Mouse (Mus musculus) naive thymus-derived CD4-positive, alpha-beta T cell, adult 2 months (primary cell): ENCODE measurements around the gene Npat.

Experiments
- DNase-seq: peaks from one replicate; pipeline ENCODE4 v3.0.0-alpha.2; 2011; ENCODE audit warnings: low read depth

The Npat gene

GRCm38 (mm10) chr9:53536558-53537320 is at the start of gene Npat, which contains the start of gene Atm:
Gene Npat (plus strand): TSS chr9:53537047.
Gene Atm (minus strand): TSS chr9:53536740.
- DNase-seq, result peak; percentile 100

GRCm38 (mm10) chr9:53508053-53508452 is 28.8 kb upstream of the Npat start:
- no peak for DNase-seq

GRCm38 (mm10) chr9:53514091-53514490 is 22.8 kb upstream of the Npat start:
- no peak for DNase-seq

GRCm38 (mm10) chr9:53517373-53518009 is 19.4 kb upstream of the Npat start:
- DNase-seq, result no peak

- DNase-seq, result peak; percentile 53
Measured at GRCm38 (mm10) chr9:53535416-53536320, 1.2 kb upstream of the Npat start.

- DNase-seq, result peak; percentile 45
Measured at GRCm38 (mm10) chr9:53537336-53537965, 604 bp downstream of the Npat start.

- no peak for DNase-seq
Measured at GRCm38 (mm10) chr9:53570662-53571061, 33.8 kb downstream of the Npat start.

GRCm38 (mm10) chr9:53572516-53573307 is 35.9 kb downstream of the Npat start:
- DNase-seq, result no peak

- DNase-seq, result no peak
Measured at GRCm38 (mm10) chr9:53575721-53576120, 38.9 kb downstream of the Npat start.

- DNase-seq, result no peak
Measured at GRCm38 (mm10) chr9:53581870-53582269, 45.0 kb downstream of the Npat start.

GRCm38 (mm10) chr9:53594764-53595163 is 57.9 kb downstream of the Npat start:
- peak; percentile 86 for DNase-seq

- no peak for DNase-seq
Measured at GRCm38 (mm10) chr9:53596971-53597600, 60.2 kb downstream of the Npat start.

- no peak for DNase-seq
Measured at GRCm38 (mm10) chr9:53598631-53599030, 61.8 kb downstream of the Npat start.

GRCm38 (mm10) chr9:53601541-53601940 is 64.7 kb downstream of the Npat start:
- no peak for DNase-seq

GRCm38 (mm10) chr9:53603384-53603783 is 66.5 kb downstream of the Npat start:
- DNase-seq, result peak; percentile 63

- no peak for DNase-seq
Measured at GRCm38 (mm10) chr9:53603849-53604248, 67.0 kb downstream of the Npat start.

GRCm38 (mm10) chr9:53604954-53605353 is 68.1 kb downstream of the Npat start:
- DNase-seq, result no peak

- no peak for DNase-seq
Measured at GRCm38 (mm10) chr9:53607192-53607591, 70.3 kb downstream of the Npat start.

GRCm38 (mm10) chr9:53607816-53608215 is 71.0 kb downstream of the Npat start:
- no peak for DNase-seq

GRCm38 (mm10) chr9:53609306-53609967 is 72.6 kb downstream of the Npat start:
- no peak for DNase-seq
